Mouse (Mus musculus) spleen, adult 12 weeks (tissue): ENCODE results near the gene Nckap5l.
A peak's percentile ranks its signal among the peaks of the same experiment; 100 is the strongest.

Experiments
- DNase-seq: peaks from one replicate; pipeline ENCODE4 v3.0.0; 2022; ENCODE audit warnings: low spot score

Gene Nckap5l

DNA sequence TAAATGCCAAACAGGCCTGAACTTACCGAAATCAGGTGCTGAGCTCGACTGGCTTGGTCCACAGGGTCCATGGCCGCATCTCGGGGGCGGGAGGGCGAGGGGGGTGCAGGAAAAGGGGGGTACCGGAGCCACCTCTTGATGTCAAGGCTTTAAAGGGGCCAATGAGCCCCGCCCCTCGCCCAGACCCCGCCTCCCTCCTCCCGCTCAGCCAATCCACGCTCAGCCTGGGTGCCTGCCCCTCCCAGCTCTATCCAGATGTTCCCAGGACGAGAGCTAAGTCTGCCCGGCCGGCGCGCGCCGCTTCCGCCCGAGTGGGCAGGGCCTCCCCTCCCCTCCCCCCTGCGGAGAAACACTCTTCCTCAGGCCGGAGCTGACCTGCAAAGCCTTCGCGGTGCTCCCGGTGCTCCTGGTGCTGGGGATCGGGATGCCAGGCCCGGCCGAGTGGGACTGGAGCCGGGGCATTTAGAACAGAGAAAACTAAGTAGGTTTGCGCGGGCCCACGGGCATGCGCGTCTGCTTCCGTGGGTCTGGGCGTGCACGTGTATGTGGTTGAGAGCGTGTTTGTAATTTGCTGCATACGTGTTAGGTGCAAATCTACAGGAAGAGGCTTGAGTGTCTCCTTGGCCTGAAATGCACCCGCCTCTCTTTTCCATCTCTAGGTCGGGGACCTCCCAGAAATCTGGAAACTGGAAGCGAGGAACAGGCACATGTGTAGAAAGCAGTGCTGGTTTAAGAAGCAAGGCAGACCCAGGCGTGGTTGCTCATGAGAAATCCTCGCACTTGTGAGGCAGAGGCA, at the start of gene Nckap5l:
Gene Nckap5l (minus strand): TSS at position 143 of the 796 bp plus-strand sequence.
- DNase-seq = peak; percentile 65

DNA sequence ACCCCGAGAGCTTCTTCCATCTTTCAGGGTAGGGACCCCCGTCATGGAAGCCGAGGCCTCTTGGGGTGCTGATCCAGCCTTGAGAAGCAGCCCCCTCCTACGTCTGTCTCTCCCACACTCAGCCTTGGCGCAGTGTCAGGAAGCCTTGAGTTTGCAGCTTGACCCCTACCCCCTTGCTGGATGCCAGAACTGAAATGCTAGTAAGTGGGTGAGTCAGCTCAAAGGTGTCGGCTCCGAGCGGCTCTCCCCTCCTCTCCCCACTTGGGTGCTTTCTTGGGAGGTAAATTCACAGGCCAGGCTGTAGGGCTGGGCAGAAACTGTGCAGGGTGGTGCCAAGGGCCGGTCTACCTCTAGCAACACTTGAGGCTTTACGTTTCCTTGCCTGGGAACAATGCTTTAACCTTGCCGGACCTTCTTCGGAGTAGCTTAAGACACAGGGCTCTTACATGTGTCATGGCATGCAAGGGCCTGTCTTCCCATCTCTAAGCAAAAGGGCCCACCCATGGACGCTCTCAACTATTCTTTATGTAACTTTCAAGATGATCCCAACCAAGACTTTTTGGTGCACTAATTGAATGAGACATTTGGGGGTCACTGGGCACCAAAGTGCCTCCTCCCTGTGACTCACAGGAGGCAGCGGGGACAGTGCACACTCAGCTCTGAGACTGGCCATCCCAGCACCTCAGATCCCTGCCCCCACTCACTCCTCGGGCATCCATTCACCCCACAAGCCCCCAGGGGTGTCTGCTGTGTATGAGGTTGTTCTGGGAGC, 48.0 kb upstream of the Nckap5l start:
- DNase-seq = no peak

DNA sequence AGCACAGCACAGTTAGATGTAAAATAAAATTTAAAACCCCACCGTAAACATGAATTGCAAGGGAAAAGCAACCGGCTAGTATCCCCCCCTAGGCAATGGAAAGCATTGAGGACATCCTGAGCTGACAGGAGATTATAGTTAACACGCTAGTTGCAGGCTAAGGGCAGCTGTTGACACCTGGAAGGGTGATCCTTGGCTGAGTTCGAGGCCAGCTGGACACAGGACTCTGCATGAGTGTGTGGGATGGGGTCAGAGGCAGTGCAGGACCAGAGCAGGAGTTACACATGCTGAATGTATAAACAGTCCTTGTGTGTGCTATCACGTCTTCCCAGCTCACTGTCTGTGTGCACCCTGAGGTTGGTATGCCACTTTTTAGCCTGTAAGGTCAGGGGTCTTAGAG, 45.7 kb upstream of the Nckap5l start:
- DNase-seq = no peak

DNA sequence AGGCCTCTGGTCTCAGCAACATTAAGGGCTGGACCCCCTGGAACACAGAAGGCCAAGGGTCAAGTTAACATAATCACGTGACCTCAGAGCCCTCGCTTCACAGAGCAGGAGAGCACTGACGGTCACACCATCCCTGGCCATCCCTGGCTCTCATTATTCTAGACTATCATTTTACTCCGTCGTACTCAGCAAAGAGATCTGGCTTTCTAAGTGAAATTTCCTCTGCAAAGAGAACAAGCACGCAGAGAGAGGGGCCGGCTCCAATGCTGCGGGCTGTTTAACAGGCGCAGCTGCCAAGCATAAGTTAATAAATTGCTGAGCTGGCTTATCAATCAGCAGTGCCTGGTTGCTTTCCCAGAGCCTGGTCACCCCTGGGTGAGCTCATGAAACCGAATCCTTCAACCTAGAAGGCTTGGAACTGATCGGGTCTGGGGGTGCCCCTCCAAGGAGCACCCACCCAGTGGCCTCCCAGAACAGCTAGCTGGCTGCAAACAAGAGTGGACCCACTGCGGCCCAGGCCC, 44.8 kb upstream of the Nckap5l start:
- DNase-seq = no peak

DNA sequence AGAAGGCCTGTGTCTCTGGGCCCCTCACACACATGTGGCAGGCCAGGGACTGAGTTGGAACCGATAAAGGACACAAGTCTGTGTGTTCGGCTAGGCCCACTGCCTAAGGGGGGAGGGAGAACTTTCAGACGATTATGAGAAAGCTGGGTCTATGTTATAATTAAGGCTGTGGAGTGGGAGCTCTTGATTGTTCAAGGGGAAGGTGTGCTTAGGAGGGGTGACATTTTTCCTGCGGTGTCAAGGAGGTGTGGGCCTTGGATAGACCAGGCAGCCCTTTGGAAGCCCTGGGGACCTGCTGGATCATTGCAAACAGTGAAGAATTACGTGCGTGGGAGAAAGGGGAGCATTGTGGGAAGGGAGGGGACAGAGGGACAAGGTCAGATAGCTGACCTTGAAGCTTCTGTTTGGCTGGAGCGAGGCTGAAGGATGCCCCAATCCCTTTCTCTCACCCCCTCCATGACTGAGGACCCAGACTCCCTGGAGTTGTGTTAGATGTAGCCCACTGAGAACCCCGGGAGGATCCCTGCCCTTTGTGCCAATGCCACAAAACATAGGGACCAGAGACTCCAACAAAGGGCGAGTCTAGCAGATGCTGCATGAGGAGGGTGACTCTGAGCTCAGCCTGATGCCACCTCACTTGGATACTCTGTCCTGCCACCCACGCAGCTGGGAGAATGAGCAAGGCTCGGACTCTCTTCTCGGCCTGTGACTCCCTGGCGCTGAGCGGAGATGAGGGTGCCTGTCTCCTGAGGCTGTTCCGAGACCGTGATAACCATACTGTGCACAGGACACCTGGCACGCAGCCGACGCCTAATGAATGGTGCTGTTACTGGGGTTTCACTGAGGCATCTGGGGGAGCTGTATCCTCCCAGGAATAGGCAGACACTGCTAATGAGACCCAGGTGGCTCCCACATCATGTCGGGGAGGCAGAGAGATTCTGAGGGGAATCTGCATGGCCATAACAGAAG, 44.0 kb upstream of the Nckap5l start:
- no peak for DNase-seq

DNA sequence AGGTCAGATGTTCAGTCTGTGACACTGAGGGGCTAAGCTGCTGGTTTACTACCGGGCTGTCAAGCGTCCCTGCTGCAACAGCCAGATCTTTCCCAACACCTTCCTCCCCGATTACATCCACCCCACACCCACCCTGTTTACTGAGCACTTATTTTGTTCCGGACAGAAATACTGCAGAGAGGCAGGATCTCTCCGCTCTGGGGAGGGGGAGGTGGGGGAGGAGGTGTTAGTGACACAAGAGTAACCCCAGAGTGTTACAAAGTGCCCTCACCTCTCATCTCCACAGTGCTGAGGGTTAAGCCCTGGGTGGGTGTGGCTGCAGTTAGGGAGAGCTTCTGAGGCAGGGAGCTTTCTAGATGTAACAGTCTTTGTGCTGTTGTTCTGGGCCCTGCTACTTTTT, 42.8 kb upstream of the Nckap5l start:
- no peak for DNase-seq

DNA sequence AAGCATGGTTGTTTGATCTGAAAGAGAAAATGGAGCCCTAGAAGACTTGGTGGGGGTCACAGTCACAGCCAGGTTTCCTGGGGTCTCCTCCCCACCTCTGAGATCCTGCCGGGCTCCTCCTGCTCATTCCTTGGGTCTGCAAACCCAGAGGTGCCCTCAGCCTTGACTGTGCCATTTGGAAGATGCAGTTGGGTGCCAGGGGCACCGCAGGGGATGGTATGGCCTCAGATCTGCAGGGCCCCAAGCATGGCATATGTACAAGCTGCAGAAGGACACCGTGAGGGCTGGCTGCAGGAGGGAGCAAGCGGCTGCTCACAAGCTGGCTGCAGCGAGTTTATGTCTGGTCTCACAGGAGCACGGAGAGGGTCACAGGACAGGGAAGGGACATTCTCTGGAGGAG, 42.2 kb upstream of the Nckap5l start:
- DNase-seq = no peak

DNA sequence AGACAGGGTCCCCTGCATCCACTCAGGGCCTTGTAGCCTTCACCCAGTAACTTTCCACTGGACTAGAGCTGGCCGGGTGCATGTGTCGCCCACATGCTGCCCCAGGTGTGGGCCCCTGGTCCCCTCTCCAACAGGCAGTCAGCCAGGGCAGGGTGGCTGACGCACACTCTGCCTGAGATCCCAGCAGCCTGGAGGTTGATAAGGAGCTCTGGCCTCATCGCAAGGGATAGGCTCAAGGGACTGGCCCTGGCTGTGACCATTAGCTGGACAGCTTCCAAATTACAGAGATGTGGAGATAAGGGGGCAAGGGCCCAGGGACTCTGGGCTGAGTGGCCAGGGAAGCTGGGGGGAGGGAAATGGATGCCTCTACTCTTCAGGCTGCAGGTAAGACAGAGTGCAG, 41.2 kb upstream of the Nckap5l start:
- no peak for DNase-seq

DNA sequence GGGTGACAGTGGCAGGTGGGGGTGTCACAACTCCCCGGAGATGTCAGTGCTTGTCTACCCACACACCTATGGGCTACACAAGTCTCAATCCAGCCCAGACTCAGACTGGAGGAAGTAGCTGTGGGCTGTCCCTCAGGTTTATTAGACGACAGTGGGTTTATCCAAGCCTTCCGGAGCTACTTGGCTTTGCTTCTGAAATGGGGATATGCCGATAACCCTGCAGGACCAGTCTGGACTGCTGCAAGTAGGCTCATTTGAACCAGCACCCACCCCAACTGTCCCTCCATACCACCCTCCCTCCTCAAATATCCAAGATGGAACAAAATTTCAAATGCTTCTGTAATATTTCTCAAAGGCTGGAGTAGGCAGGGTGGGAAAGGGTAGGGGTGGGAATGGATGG, 40.8 kb upstream of the Nckap5l start:
- no peak for DNase-seq

DNA sequence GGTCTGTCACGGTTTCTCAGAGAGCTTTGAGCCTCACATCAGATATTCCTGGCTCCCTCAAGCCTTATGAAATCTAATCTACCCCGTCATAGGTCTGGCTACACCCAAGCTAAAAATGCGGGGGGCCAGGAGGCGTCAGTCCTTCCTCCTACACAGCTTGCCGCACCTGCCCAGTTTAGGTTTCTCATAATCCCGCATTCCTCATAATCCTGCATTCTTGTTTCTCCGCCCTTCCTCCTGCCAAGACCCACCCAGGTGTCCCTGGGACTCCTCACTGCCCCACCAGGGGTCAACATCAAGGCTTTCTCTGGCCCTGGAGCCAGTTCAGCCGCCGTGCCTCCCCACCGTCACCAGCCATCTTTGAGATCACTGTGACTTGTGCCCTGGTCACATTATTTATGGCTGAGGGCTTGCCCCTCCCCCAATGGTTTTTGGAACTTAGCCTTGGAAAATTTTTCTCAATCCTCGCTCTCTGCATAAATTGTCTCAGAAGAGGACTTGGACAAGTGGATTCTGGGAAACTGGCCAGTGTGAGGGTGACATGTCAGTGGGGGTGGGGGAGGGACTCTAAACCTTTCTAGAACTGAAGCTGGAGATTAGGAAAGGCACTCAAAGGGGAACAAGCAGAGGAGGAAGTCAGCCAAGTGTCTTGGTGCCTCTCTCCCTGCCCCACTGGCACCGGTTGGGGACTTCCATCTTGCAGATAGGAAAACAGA, 40.1 kb upstream of the Nckap5l start:
- DNase-seq = no peak

DNA sequence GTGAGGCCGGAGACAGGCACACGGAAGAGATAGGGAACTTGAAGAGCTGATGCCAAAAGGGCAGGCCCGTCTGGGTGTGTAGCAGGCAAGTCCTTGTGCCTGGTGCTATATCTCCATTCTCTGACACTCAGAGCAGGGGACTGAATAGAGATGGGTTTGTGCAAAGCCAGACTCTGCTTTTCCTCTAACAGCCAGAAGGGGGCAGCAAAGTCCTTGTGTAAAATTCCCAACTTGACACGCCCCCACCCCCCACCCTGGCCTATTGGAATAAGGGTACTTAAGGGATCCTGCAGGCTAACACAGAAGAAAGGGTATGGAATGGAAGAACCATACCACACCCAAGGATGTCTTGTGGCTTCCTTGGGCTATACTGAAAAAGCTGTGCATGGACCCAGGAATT, 39.5 kb upstream of the Nckap5l start:
- no peak for DNase-seq

DNA sequence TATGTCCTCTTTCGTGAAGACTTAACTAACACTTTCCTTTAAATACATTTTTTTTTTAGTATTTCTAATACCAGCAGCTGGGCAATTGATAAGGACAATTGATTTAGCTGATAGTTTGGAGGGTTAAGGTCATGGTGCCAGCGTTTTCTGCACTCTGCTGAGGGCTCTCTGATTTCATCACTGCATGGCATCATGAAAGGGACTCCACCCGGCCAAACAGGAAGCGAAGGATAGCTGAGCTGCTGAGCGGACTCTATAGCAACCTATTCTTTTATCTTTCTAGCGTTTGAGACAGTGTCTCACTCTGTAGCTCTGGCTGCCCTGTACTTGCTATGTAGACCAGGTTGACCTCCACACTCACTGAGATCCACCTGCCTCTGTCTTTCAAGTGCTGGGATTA, 27.2 kb upstream of the Nckap5l start:
- no peak for DNase-seq

DNA sequence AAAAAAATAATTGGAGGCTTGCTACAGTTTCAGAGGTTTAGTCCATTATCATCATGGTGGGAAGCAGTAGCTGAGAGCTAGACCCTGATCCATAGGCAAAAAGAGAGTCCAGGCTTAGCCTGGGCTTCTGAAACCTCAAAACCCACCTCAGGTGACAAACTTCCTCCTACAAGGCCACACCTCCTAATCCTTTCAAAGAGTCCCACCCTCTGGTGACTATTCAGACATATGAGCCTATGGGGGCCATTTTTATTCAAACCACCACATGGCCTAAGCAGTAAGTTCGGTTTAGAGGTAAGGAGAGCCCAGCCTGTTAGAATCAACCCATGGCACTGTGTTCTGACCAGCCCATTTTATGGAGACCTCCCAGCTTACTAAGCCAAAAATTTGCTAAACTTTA, 18.3 kb upstream of the Nckap5l start:
- no peak for DNase-seq

DNA sequence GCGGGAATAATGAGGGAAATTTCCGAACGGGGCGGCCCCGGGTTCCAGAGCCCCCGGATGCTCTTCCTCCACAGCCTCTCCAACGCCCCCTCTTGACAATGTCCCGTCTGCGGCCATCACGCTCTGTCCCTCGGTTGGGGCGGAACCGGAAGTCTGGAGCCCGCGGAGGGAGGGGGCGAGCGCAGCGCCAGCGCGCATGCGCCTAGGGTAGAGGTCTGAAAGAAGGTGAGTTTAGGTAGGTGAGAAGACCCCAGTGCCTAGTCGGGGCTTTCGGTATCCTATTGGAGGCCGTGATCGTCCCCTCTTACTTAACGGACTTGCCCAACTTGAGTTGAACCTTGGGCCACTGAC, 17.0 kb upstream of the Nckap5l start, which contains the start of gene Bcdin3d:
Gene Bcdin3d (minus strand): TSS at position 155 of the 351 bp plus-strand sequence.
- peak; percentile 65 for DNase-seq

DNA sequence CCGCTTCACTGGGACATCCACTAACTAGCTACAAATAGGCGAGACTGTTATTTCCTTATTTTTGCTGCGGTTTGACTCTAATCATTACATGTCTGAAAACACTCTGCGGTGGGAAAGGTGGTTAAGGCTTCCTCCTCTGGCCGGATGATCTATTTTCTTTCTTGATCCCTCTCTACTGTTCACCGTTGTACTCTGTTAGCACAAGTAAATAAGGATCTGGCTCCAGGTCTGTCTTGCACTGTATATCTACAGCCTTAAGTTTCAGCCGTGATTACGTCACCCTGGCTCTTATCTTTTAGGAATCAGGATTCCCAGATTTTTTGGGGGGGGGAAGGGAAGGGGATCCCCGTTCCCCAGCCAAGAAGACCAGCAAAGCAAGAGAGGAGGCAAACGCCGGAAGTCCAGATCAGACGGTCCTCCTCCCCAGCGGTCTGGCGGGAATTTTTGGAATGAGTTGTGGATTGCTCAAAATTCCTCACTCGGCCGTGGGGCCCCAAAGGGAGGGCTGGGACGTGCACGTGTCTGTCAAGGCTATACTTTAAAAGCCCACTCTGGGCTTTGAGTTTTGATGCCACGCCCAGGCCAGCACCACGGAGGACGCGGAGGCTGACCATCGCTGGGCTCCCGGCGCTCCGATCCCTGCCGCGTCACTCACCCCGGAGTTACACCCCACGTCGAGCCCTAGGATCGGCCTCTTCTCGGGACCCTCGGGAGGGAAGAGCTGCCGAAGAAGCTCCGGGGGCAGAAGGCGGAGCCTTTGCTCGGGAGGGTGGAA, 16.4 kb upstream of the Nckap5l start:
- no peak for DNase-seq

DNA sequence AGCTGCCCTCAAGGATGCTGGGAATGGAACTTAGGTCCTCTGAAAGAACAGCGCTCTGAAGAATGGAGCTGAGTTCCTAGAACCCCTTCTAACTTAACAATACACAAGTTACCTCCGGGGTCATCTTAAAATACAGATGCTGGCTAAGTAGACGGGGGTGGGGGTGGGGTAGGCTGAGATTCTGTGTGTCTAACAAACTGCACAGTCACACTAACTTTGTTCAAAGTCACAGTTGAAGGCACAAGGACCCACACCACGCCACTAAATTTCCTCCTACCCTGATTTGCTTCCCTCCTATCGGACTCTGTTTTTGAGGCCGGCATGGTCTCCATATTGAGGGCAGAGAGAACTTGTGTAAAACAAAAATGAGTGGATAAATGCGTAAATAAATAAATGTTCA, 15.4 kb upstream of the Nckap5l start:
- no peak for DNase-seq

DNA sequence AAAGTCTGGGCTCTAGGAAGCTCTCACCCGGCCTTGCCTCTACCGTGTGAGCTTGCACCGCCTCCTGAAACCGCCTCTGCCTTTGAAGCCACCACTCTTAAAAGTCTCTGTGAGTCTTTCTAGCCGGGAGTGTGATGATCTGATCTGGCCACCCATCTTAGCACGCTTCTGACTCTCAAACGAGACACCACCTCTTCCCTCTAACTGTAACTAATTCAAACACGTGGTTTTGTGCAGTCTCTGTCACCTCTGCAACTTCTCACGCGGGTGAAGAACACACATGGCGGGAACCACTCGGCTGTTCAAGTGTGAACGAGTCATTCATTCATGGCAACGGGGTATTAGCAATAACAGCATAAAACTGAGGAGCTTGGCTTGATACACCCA, 14.1 kb upstream of the Nckap5l start:
- DNase-seq = no peak

DNA sequence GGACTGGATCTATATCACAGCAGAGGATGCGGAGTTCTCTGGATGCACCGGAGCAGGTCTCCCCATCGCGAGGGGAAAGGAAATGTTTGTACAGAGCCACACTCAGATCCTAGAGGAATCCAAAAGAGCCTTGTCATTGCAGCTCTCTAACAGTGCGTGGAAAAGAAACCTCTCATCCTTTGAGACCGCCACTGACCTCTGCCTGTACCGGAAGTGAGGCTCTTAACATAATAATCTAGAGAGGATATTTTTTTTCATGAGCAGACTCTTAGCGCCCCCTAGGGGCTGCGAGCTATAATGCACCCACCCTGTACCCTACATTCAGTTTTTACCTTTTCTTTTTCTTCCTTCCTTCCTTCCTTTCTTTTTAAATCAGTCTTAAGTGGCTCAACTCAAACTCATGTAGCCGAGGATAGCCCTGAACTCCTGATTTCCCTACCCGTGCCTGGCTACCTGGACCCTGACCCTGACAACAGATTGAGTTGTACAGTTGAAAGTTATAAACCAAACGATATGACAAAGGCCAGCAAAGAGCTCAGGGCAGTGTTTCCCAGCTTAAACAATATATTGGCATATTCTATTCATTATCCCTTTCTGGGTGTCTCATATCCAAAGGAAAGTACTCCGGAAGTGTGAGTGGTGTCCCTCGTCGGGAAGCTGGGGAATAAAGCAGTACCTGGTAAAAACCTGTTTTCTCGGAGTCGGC, 13.6 kb upstream of the Nckap5l start:
- DNase-seq = peak; percentile 21

DNA sequence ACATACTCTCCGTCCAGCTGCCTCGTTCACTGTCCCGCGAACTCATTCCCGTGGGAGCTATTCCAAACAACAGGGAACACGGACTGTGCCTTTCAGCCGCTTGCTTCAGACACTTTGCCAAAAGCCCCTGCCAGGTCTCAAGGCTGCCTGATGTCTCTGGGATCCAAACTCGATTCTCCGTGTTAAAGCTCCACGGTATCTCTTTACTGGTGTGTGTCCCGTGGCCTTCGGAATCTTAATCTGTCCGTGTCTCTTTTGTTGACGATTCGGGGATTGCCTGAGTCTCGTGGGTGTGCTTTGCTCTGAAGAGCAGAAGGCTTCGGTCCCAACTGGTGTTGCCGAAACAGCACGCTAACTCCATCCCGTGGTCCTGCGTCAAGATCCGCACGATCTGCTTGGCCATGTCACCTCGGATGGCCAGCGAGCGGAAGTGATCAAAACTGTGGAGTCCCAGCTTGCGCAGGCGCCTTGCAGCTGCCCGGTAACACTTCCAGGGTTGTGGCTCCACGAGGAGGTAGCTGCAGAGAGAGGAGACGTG, 12.7 kb upstream of the Nckap5l start:
- DNase-seq = no peak

DNA sequence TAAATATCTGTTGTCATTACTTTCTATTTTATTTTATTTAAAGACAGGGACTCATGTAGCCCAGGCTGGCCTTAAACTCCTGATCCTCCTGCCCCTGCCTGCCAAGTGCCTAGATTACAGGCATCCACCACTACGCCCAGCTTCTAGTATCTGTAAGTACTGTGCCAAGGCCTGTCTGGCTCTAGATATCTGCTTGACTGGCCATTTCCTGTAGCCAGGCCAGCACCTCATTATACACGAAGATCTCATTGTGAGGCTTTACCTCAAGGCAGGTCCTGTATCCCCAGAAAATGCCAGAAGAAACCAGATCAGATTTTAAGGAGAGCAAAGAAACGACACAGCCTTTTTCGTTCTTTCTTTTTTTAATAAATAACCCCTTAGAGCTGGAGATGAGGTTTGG, 12.2 kb upstream of the Nckap5l start:
- DNase-seq = no peak
